ENCODE assay signal across 7 mouse cellular contexts in the genomic region with DNA sequence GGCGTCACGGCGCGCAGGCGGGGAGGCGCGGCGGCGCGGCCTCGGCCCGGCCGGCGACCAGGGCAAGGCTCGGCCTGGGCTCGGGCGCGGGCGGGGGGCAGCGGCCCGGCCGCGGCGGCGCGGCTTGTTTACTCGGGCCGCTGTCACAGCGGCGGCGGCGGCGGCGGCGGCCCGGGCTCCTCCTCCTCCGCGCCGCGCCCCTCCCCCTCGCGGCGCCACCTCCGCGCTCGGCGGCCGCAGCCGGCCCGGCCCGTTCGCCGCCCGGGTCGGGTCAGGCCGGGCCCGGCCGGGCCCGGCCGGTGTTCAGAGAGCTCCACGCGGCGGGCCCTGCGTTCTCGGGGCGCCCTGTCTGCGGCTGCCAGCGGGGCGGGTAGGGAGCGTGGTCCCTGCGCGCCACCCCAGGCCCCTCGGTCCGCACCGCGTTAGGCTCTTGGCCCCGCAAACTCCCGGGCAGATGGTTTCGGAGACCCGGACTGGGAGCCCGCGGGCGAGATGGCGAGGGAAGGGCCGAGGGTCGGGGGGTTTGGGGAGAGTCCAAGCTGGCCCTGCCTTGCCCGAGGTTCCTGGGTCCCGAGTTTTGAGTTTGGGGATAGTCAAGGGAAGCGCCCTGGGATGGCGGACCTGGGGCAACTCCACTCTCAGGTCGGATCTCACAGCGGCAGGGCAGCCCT. TPM values are rescaled to one million over a fixed set of nuclear protein-coding genes. Genes with fewer than 3 reads are reported as not detected.
A peak's percentile ranks its signal among the peaks of the same experiment; 100 is the strongest.
DNase-seq lines count a peak whose midpoint lies in the region; ATAC-seq and TF ChIP-seq lines count a peak whose summit lies in the region.

No protein-coding gene starts in this region.

- peak overlapping the region; percentile 79 for H3K9ac ChIP-seq in ES-E14 (ENCODE audit: insufficient read depth, low read depth, low read length, poor library complexity, severe bottlenecking)

- H3K9me3 ChIP-seq in ES-E14 (ENCODE audit: control insufficient read depth, insufficient read depth, low read depth, low read length), result no peaks in the 10 kb centered on the region
- no peaks in the 10 kb centered on the region for H3K9me3 ChIP-seq in erythroblast, embryonic 14.5 days (ENCODE audit: control insufficient read depth, low read length)

- H3K36me3 ChIP-seq in ES-E14 (ENCODE audit: control insufficient read depth, insufficient read depth, low read length, poor library complexity, severe bottlenecking), result no peaks in the 10 kb centered on the region
- H3K36me3 ChIP-seq in erythroblast, embryonic 14.5 days (ENCODE audit: control insufficient read depth), result peaks cover 6% of the 10 kb centered on the region

- peaks cover 0 to 2% of the 10 kb centered on the region in 2 experiments; a peak in 2 of 4 replicates for H3K4me1 ChIP-seq in ES-E14 (ENCODE audit: control insufficient read depth in 2 of 2, insufficient read depth in 2 of 2, low read length in 2 of 2, poor library complexity in 1 of 2)
- H3K4me1 ChIP-seq in erythroblast, embryonic 14.5 days (ENCODE audit: control insufficient read depth), result peaks cover 33% of the 10 kb centered on the region

- no peak overlapping the region for H3K27ac ChIP-seq in ES-E14 (ENCODE audit: insufficient read depth, low read depth, low read length, poor library complexity, severe bottlenecking)

- H3K4me3 ChIP-seq in ES-E14 (ENCODE audit: insufficient read depth in 1 of 2, low read depth in 1 of 2, low read length in 2 of 2, poor library complexity in 1 of 2, severe bottlenecking in 1 of 2), result peak overlapping the region; percentile 82 to 87
- peak overlapping the region; percentile 71 for H3K4me3 ChIP-seq in erythroblast, embryonic 14.5 days (replicated peaks)

- intact Hi-C loops in heart, postnatal 10 days (cut with DNase I), result loop anchor here (2.0 kb wide), 1 partner anchor 16 kb away; the partner anchor contains the start of gene Fes

- DNase-seq in ES-E14 (ENCODE audit: low read depth, low spot score), result no peak
- peak; percentile 32 to 54 for DNase-seq in adrenal gland, postnatal 4 days (ENCODE audit: low spot score in 2 of 2)
- DNase-seq in heart, postnatal 10 days, result peak; percentile 76 to 77
- DNase-seq in kidney, postnatal 36 days, result peak; percentile 80 to 90
- DNase-seq in right cerebral cortex, postnatal 4 days, result peak; percentile 61

- H3K27me3 ChIP-seq in erythroblast, embryonic 14.5 days (ENCODE audit: control insufficient read depth), result peaks cover 76% of the 10 kb centered on the region

- 0 out of 2 replicates have a peak, but pooled peaks have one; percentile 13 for ATAC-seq in megakaryocyte progenitor cell, adult 5-6 weeks (replicated peaks; ENCODE audit: poor library complexity)

- in situ Hi-C loops in ES-E14 (cut with MboI; ENCODE audit: low sequenced_read_pairs in 2 of 2, unreplicated experiment in 2 of 2), result no loop called here

TF ChIP-seq in ES-E14, 5 proteins besides CTCF, POLR2A, EP300 and RAD21:
- no peak for TF ChIP-seq ZNF384 (IDR thresholded peaks at IDR 0.05; ENCODE audit: low read depth, low read length)
- no peak for TF ChIP-seq HCFC1 (IDR thresholded peaks at IDR 0.05; ENCODE audit: borderline replicate concordance, insufficient read depth, low read length)
- TF ChIP-seq MAFK (IDR thresholded peaks at IDR 0.05; ENCODE audit: insufficient read depth, low read depth, low read length), result no peak
- no peak for TF ChIP-seq ZC3H11A (IDR thresholded peaks at IDR 0.05; ENCODE audit: borderline replicate concordance, low read depth, low read length)
- TF ChIP-seq CHD2 (IDR thresholded peaks at IDR 0.05; ENCODE audit: low read depth, low read length), result no peak

RNA-seq across cellular contexts. Expression of gene Furin, which starts 2.5 kb away (rescaled TPM):
- total RNA-seq in ES-E14 (2012; rRNA removed), result 16.1 and 17.7 TPM in 2 replicates
- 100 to 1,000 TPM; 137 to 140 TPM for total RNA-seq in adrenal gland, postnatal 4 days (2021)
- polyA plus RNA-seq in erythroblast, embryonic 14.5 days (2012), result 0.65 and 0.76 TPM in 2 replicates
- 100 to 1,000 TPM; 119 to 139 TPM for total RNA-seq in heart, postnatal 10 days (2021)
- 13.8 and 15.6 TPM in 2 replicates for total RNA-seq in megakaryocyte progenitor cell, adult 5-6 weeks (2015)
- total RNA-seq in megakaryocyte progenitor cell, adult 5-6 weeks (2017), result 7.2 and 10.2 TPM in 2 replicates

RNA-seq across cellular contexts. Expression of gene Fes, which starts 15.0 kb away (rescaled TPM):
- total RNA-seq in ES-E14 (2012; rRNA removed), result 2.1 and 4.5 TPM in 2 replicates
- 10 to 100 TPM; 19.3 to 21.1 TPM for total RNA-seq in adrenal gland, postnatal 4 days (2021)
- 0.69 and 0.95 TPM in 2 replicates for polyA plus RNA-seq in erythroblast, embryonic 14.5 days (2012)
- 10 to 100 TPM; 19.9 to 21.7 TPM for total RNA-seq in heart, postnatal 10 days (2021)
- total RNA-seq in megakaryocyte progenitor cell, adult 5-6 weeks (2015), result 117 and 126 TPM in 2 replicates
- total RNA-seq in megakaryocyte progenitor cell, adult 5-6 weeks (2017), result 97.6 and 158 TPM in 2 replicates

RNA-seq across cellular contexts. Expression of gene Man2a2, which starts 31.6 kb away (rescaled TPM):
- 14.6 and 19.8 TPM in 2 replicates for total RNA-seq in ES-E14 (2012; rRNA removed)
- 100 to 1,000 TPM; 106 to 111 TPM for total RNA-seq in adrenal gland, postnatal 4 days (2021)
- polyA plus RNA-seq in erythroblast, embryonic 14.5 days (2012), result 0.05 and 0.14 TPM in 2 replicates
- 10 to 100 TPM; 70.5 to 72.0 TPM for total RNA-seq in heart, postnatal 10 days (2021)
- 31.2 and 32.6 TPM in 2 replicates for total RNA-seq in megakaryocyte progenitor cell, adult 5-6 weeks (2015)
- total RNA-seq in megakaryocyte progenitor cell, adult 5-6 weeks (2017), result 37.9 and 44.0 TPM in 2 replicates

RNA-seq across cellular contexts. Expression of gene Hddc3, which starts 59.9 kb away (rescaled TPM):
- total RNA-seq in ES-E14 (2012; rRNA removed), result 11.4 and 14.3 TPM in 2 replicates
- 10 to 100 TPM; 41.8 to 42.4 TPM for total RNA-seq in adrenal gland, postnatal 4 days (2021)
- 1.4 and 1.8 TPM in 2 replicates for polyA plus RNA-seq in erythroblast, embryonic 14.5 days (2012)
- total RNA-seq in heart, postnatal 10 days (2021), result 10 to 100 TPM; 33.1 to 35.5 TPM
- 15.1 and 20.4 TPM in 2 replicates for total RNA-seq in megakaryocyte progenitor cell, adult 5-6 weeks (2015)
- total RNA-seq in megakaryocyte progenitor cell, adult 5-6 weeks (2017), result 9.1 and 24.0 TPM in 2 replicates

Comparison
In these comparisons a context has a peak if more than half of its experiments do, and no peak if none do; other contexts are left out.
1. RNA of gene Fes, which starts 15.0 kb away (total RNA-seq): 97.6 to 158 TPM in megakaryocyte progenitor cell, adult 5-6 weeks; 19.9 to 21.7 TPM in heart, postnatal 10 days, 19.3 to 21.1 TPM in adrenal gland, postnatal 4 days and 2.1 to 4.5 TPM in ES-E14; every median in the first group is over 4 times any median in the second.